Mouse (Mus musculus) cerebellum, adult 2 months (tissue): Measurements from ENCODE around the gene Cracr2b.

Experiments used
- CTCF ChIP-seq: fragments of 200-500 bp; IDR thresholded peaks from 2 replicates; pipeline ENCODE4 v1.5.1; 2011; ENCODE audit warnings: low read depth, mild to moderate bottlenecking, control low read depth, low read length, moderate library complexity, borderline replicate concordance; ENCODE audit not compliant: insufficient read depth
- POLR2A ChIP-seq: fragments of 200-500 bp; IDR thresholded peaks from 2 replicates; pipeline ENCODE4 v1.6.1; 2011; ENCODE audit warnings: low read length, control low read depth, borderline replicate concordance; ENCODE audit not compliant: insufficient read depth

GRCm38 (mm10) chr7:141455610-141456314 is 5.1 kb upstream of the Cracr2b start:
- no peak for TF ChIP-seq CTCF
- peak; percentile 35; the same call in 1 of the 2 replicates for TF ChIP-seq POLR2A
